Mouse (Mus musculus) CD4-positive, CD25-positive, alpha-beta regulatory T cell, adult 9 weeks (primary cell): Measurements from ENCODE around the gene Scand1. TPM values are rescaled to one million over a fixed set of nuclear protein-coding genes. Genes with fewer than 3 reads are reported as not detected.

Experiments
- polyA plus RNA-seq: library from polyadenylated mRNA; unstranded; fragments of 100-300 nt; shearing (Covaris generic); gene quantifications from one replicate; pipeline ENCODE4 v1.2.1, GENCODE M21; 2017

The Scand1 gene
- 10.2 TPM for polyA plus RNA-seq

GRCm38 (mm10) chr2:156312297-156312897 is at the start of gene Scand1, which contains the start of gene Cnbd2:
TSS of gene Scand1 (minus strand) at chr2:156312704.
TSS of gene Cnbd2 (plus strand) at chr2:156312299.

Other genes with a start within 250 kb of the Scand1 start
- 0.14 TPM for gene Spag4, start 247.5 kb downstream of the Scand1 start, polyA plus RNA-seq
- gene Cpne1, start 200.7 kb downstream of the Scand1 start, polyA plus RNA-seq, result 108 TPM
- 55.1 TPM for gene Rbm12, start 200.7 kb downstream of the Scand1 start, polyA plus RNA-seq
- gene Gm28036, start 185.6 kb downstream of the Scand1 start, polyA plus RNA-seq, result 35.0 TPM
- gene Romo1, start 168.7 kb downstream of the Scand1 start, polyA plus RNA-seq, result 228 TPM
- gene Nfs1, start 168.5 kb downstream of the Scand1 start, polyA plus RNA-seq, result 66.3 TPM
- 789 TPM for gene Rbm39, start 132.5 kb downstream of the Scand1 start, polyA plus RNA-seq
- gene Phf20, start 116.2 kb downstream of the Scand1 start, polyA plus RNA-seq, result 95.7 TPM
- 5.6 TPM for gene Cnbd2, start 405 bp downstream of the Scand1 start, polyA plus RNA-seq
- gene Epb41l1, start 108.2 kb upstream of the Scand1 start, polyA plus RNA-seq, result 2.1 TPM
- 38.2 TPM for gene Aar2, start 234.9 kb upstream of the Scand1 start, polyA plus RNA-seq